Mouse (Mus musculus): ENCODE results near the gene Ccdc107. TPM values are rescaled to one million over a fixed set of nuclear protein-coding genes. Genes with fewer than 3 reads are reported as not detected.

The Ccdc107 gene
- polyA plus RNA-seq, 1 experiment from 2014 or later = 73.6 TPM

Other genes with a start within 250 kb of the Ccdc107 start
- gene Atp8b5, start 225.7 kb upstream of the Ccdc107 start, polyA plus RNA-seq (2014; fragmentation: Nextera tagmentation; extraction: Ambion mirVana) = 0.27 TPM in 1 of 2 replicates, not detected in the other
- gene Rusc2, start 110.9 kb upstream of the Ccdc107 start, polyA plus RNA-seq (2014; fragmentation: Nextera tagmentation; extraction: Ambion mirVana) = 6.3 and 7.8 TPM in 2 replicates
- 0.23 TPM in 1 of 2 replicates, not detected in the other for gene Fam166b, start 63.8 kb upstream of the Ccdc107 start, polyA plus RNA-seq (2014; fragmentation: Nextera tagmentation; extraction: Ambion mirVana)
- 5.0 and 6.1 TPM in 2 replicates for gene Tesk1, start 51.0 kb upstream of the Ccdc107 start, polyA plus RNA-seq (2014; fragmentation: Nextera tagmentation; extraction: Ambion mirVana)
- 1.8 and 3.3 TPM in 2 replicates for gene Cd72, start 38.3 kb upstream of the Ccdc107 start, polyA plus RNA-seq (2014; fragmentation: Nextera tagmentation; extraction: Ambion mirVana)
- gene Sit1, start 9.2 kb upstream of the Ccdc107 start, polyA plus RNA-seq (2014; fragmentation: Nextera tagmentation; extraction: Ambion mirVana) = not detected in 2 replicates
- 34.2 and 35.7 TPM in 2 replicates for gene Arhgef39, start 6.8 kb downstream of the Ccdc107 start, polyA plus RNA-seq (2014; fragmentation: Nextera tagmentation; extraction: Ambion mirVana)
- gene Car9, start 14.1 kb downstream of the Ccdc107 start, polyA plus RNA-seq (2014; fragmentation: Nextera tagmentation; extraction: Ambion mirVana) = 1.7 and 3.2 TPM in 2 replicates
- gene Tpm2, start 30.9 kb downstream of the Ccdc107 start, polyA plus RNA-seq (2014; fragmentation: Nextera tagmentation; extraction: Ambion mirVana) = 155 and 162 TPM in 2 replicates
- 59.7 and 77.1 TPM in 2 replicates for gene Creb3, start 69.4 kb downstream of the Ccdc107 start, polyA plus RNA-seq (2014; fragmentation: Nextera tagmentation; extraction: Ambion mirVana)
- 74.2 and 86.2 TPM in 2 replicates for gene Tln1, start 69.8 kb downstream of the Ccdc107 start, polyA plus RNA-seq (2014; fragmentation: Nextera tagmentation; extraction: Ambion mirVana)
- 20.1 and 32.5 TPM in 2 replicates for gene Rgp1, start 85.8 kb downstream of the Ccdc107 start, polyA plus RNA-seq (2014; fragmentation: Nextera tagmentation; extraction: Ambion mirVana)
- 14.3 and 18.4 TPM in 2 replicates for gene Gba2, start 86.0 kb downstream of the Ccdc107 start, polyA plus RNA-seq (2014; fragmentation: Nextera tagmentation; extraction: Ambion mirVana)
- gene Msmp, start 91.6 kb downstream of the Ccdc107 start, polyA plus RNA-seq (2014; fragmentation: Nextera tagmentation; extraction: Ambion mirVana) = not detected in 2 replicates
- 7.2 and 7.8 TPM in 2 replicates for gene Npr2, start 139.0 kb downstream of the Ccdc107 start, polyA plus RNA-seq (2014; fragmentation: Nextera tagmentation; extraction: Ambion mirVana)
- gene Spag8, start 160.7 kb downstream of the Ccdc107 start, polyA plus RNA-seq (2014; fragmentation: Nextera tagmentation; extraction: Ambion mirVana) = 0.29 and 0.38 TPM in 2 replicates
- 128 and 131 TPM in 2 replicates for gene Hint2, start 163.6 kb downstream of the Ccdc107 start, polyA plus RNA-seq (2014; fragmentation: Nextera tagmentation; extraction: Ambion mirVana)
- gene Tmem8b, start 176.1 kb downstream of the Ccdc107 start, polyA plus RNA-seq (2014; fragmentation: Nextera tagmentation; extraction: Ambion mirVana) = 2.7 and 3.3 TPM in 2 replicates
- gene Fam221b, start 176.2 kb downstream of the Ccdc107 start, polyA plus RNA-seq (2014; fragmentation: Nextera tagmentation; extraction: Ambion mirVana) = 3.4 and 3.9 TPM in 2 replicates
- gene Olfr70, start 207.9 kb downstream of the Ccdc107 start, polyA plus RNA-seq (2014; fragmentation: Nextera tagmentation; extraction: Ambion mirVana) = not detected in 2 replicates
- gene Olfr71, start 217.4 kb downstream of the Ccdc107 start, polyA plus RNA-seq (2014; fragmentation: Nextera tagmentation; extraction: Ambion mirVana) = not detected in 2 replicates
- 0.59 and 0.99 TPM in 2 replicates for gene Hrct1, start 234.3 kb downstream of the Ccdc107 start, polyA plus RNA-seq (2014; fragmentation: Nextera tagmentation; extraction: Ambion mirVana)
- 0.16 and 0.24 TPM in 2 replicates for gene Spaar, start 237.1 kb downstream of the Ccdc107 start, polyA plus RNA-seq (2014; fragmentation: Nextera tagmentation; extraction: Ambion mirVana)

Data from heart, embryonic 11.5 days (tissue).